Mouse (Mus musculus): ENCODE measurements at regions not wholly inside any gene's neighbourhood (a gene's known extent, or its start where the extent isn't known, plus 50 kb on each side); places are given as distances from the start of the nearest gene placed in this dataset.

- TF ChIP-seq CTCF (IDR thresholded peaks at IDR 0.05; ENCODE audit: low read depth) (no peak), EP300 (IDR thresholded peaks at IDR 0.05; ENCODE audit: low read depth) (no peak)
Measured at GRCm38 (mm10) chr4:31171190-31171589, 792.7 kb upstream of the Map3k7 start.

Measured in liver, postnatal 0 days (tissue).